Mouse (Mus musculus) heart, embryonic 12.5 days (tissue): ENCODE data around the gene Ccl5. TPM values are rescaled to one million over a fixed set of nuclear protein-coding genes. Genes with fewer than 3 reads are reported as not detected.

ENCODE experiments used
- ATAC-seq: fragments of 200-750 bp; cut with Nextera tagmentation; 2 replicates; pipeline ENCODE4 v1.8.0; 2017; ENCODE audit warnings: moderate TSS enrichment, moderate library complexity; ENCODE audit not compliant: insufficient number of reproducible peaks, low FRiP score
- H3K27ac ChIP-seq: fragments of 300-500 bp; sonication (generic); 2 replicates; pipeline ENCODE4 v1.5.1; 2016; ENCODE audit warnings: mild to moderate bottlenecking, moderate library complexity; ENCODE audit not compliant: poor library complexity, severe bottlenecking
- H3K27me3 ChIP-seq: fragments of 300-500 bp; sonication (generic); replicated peaks from 2 replicates; pipeline ENCODE4 v1.6.1; 2016; ENCODE audit warnings: mild to moderate bottlenecking, moderate library complexity
- H3K36me3 ChIP-seq: fragments of 300-500 bp; sonication (generic); 2 replicates; pipeline ENCODE4 v1.6.1; 2016; ENCODE audit warnings: mild to moderate bottlenecking, moderate library complexity
- H3K4me1 ChIP-seq: fragments of 300-500 bp; sonication (generic); replicated peaks from 2 replicates; pipeline ENCODE4 v1.6.1; 2016; ENCODE audit warnings: mild to moderate bottlenecking
- H3K4me2 ChIP-seq: fragments of 300-500 bp; sonication (generic); 2 replicates; pipeline ENCODE4 v1.6.1; 2016; ENCODE audit warnings: mild to moderate bottlenecking, moderate library complexity
- H3K4me3 ChIP-seq: fragments of 300-500 bp; sonication (generic); 2 replicates; pipeline ENCODE4 v1.5.1; 2016; ENCODE audit warnings: mild to moderate bottlenecking
- H3K9ac ChIP-seq: fragments of 300-500 bp; sonication (generic); 2 replicates; pipeline ENCODE4 v1.6.1; 2016; ENCODE audit warnings: mild to moderate bottlenecking, moderate library complexity
- H3K9me3 ChIP-seq: fragments of 300-500 bp; sonication (generic); replicated peaks from 2 replicates; pipeline ENCODE4 v1.6.1; 2016; ENCODE audit warnings: mild to moderate bottlenecking, moderate library complexity
- WGBS: fragments of 180-500 bp; shearing (Covaris S2); methylation state at CpG from one replicate; pipeline ENCODE4 v1.1.7; 2016; 5-methylcytosine and 5-hydroxymethylcytosine counted together
- polyA plus RNA-seq: library from polyadenylated mRNA; unstranded; fragments of >200 nt; fragmentation: Nextera tagmentation; extraction: Ambion mirVana; gene quantifications from 2 replicates; pipeline ENCODE4 v1.2.1, GENCODE M21; 2016

Ccl5 gene
- polyA plus RNA-seq, 1 experiment from 2014 or later, result not detected

GRCm38 (mm10) chr11:83495571-83495970 lies 34.7 kb downstream of the Ccl5 start:
- Histone ChIP-seq H3K4me2 (no peak overlapping the region), H3K36me3 (peaks cover 18% of the 10 kb centered on the region), H3K9ac (no peak overlapping the region), H3K9me3 (no peaks in the 10 kb centered on the region), H3K4me1 (no peaks in the 10 kb centered on the region; the same call in 1 of the 2 replicates), H3K27me3 (no peaks in the 10 kb centered on the region), H3K27ac (0 out of 2 replicates have a peak overlapping the region, but pooled peaks have one; percentile 2), H3K4me3 (no peak overlapping the region)
- ATAC-seq, result no peak
- 93% methylated on average over 2 of the region's 2 CpGs for WGBS

GRCm38 (mm10) chr11:83491488-83491887 lies 38.8 kb downstream of the Ccl5 start:
- peaks cover 31% of the 10 kb centered on the region for H3K36me3 ChIP-seq
- ATAC-seq, result no peak
- no peak overlapping the region for H3K27ac ChIP-seq
- no peak overlapping the region for H3K4me2 ChIP-seq
- no peak overlapping the region for H3K9ac ChIP-seq
- H3K4me3 ChIP-seq, result no peak overlapping the region
- H3K4me1 ChIP-seq, result no peaks in the 10 kb centered on the region; the same call in 1 of the 2 replicates
- 77% methylated on average over 4 of the region's 4 CpGs for WGBS
- H3K27me3 ChIP-seq, result no peaks in the 10 kb centered on the region
- no peaks in the 10 kb centered on the region for H3K9me3 ChIP-seq

Other genes starting within 250 kb of the Ccl5 start
- gene Slfn14, start 243.8 kb downstream of the Ccl5 start, polyA plus RNA-seq, result 3.0 and 3.4 TPM in 2 replicates
- gene Ap2b1, start 231.5 kb downstream of the Ccl5 start, polyA plus RNA-seq, result 53.8 and 58.7 TPM in 2 replicates
- gene Pex12, start 227.9 kb downstream of the Ccl5 start, polyA plus RNA-seq, result 9.9 and 10.2 TPM in 2 replicates
- 13.4 and 13.6 TPM in 2 replicates for gene Rasl10b, start 121.4 kb downstream of the Ccl5 start, polyA plus RNA-seq
- gene Gas2l2, start 101.1 kb downstream of the Ccl5 start, polyA plus RNA-seq, result 0.32 TPM in 1 of 2 replicates, not detected in the other
- 1.4 and 1.6 TPM in 2 replicates for gene 1700020L24Rik, start 92.8 kb downstream of the Ccl5 start, polyA plus RNA-seq
- gene Mmp28, start 67.4 kb downstream of the Ccl5 start, polyA plus RNA-seq, result 3.4 and 3.5 TPM in 2 replicates
- 12.1 and 12.9 TPM in 2 replicates for gene Taf15, start 57.4 kb downstream of the Ccl5 start, polyA plus RNA-seq
- gene Heatr9, start 8.3 kb downstream of the Ccl5 start, polyA plus RNA-seq, result not detected in 2 replicates
- gene Ccl9, start 48.1 kb upstream of the Ccl5 start, polyA plus RNA-seq, result 0.66 and 1.5 TPM in 2 replicates
- gene Ccl6, start 62.6 kb upstream of the Ccl5 start, polyA plus RNA-seq, result 0.86 and 1.5 TPM in 2 replicates
- not detected in 2 replicates for gene Rpl9-ps1, start 115.1 kb upstream of the Ccl5 start, polyA plus RNA-seq
- 0.23 and 0.44 TPM in 2 replicates for gene Ccl3, start 118.8 kb upstream of the Ccl5 start, polyA plus RNA-seq
- 0.37 and 0.51 TPM in 2 replicates for gene Ccl4, start 132.1 kb upstream of the Ccl5 start, polyA plus RNA-seq
- gene Wfdc17, start 173.5 kb upstream of the Ccl5 start, polyA plus RNA-seq, result 0.40 TPM in 1 of 2 replicates, not detected in the other
- 1.9 and 2.0 TPM in 2 replicates for gene Wfdc18, start 178.5 kb upstream of the Ccl5 start, polyA plus RNA-seq
- not detected in 2 replicates for gene Wfdc21, start 216.4 kb upstream of the Ccl5 start, polyA plus RNA-seq
- 13.4 and 15.0 TPM in 2 replicates for gene Heatr6, start 223.2 kb upstream of the Ccl5 start, polyA plus RNA-seq